Mouse (Mus musculus) adrenal gland, postnatal 10 days (tissue): ENCODE measurements around the gene Fam189a1. TPM values are rescaled to one million over a fixed set of nuclear protein-coding genes. Genes with fewer than 3 reads are reported as not detected.

Experiments used
- DNase-seq: peaks from one replicate; pipeline ENCODE4 v3.0.0; 2021; ENCODE audit warnings: mixed read lengths
- total RNA-seq, 2 experiments: library from RNA; stranded (reverse); gene quantifications; 2 replicates each; pipeline ENCODE4 v1.2.3; 2021

The Fam189a1 gene
- total RNA-seq, 2 experiments from 2014 or later, result 0.60 to 1.2 TPM

DNA sequence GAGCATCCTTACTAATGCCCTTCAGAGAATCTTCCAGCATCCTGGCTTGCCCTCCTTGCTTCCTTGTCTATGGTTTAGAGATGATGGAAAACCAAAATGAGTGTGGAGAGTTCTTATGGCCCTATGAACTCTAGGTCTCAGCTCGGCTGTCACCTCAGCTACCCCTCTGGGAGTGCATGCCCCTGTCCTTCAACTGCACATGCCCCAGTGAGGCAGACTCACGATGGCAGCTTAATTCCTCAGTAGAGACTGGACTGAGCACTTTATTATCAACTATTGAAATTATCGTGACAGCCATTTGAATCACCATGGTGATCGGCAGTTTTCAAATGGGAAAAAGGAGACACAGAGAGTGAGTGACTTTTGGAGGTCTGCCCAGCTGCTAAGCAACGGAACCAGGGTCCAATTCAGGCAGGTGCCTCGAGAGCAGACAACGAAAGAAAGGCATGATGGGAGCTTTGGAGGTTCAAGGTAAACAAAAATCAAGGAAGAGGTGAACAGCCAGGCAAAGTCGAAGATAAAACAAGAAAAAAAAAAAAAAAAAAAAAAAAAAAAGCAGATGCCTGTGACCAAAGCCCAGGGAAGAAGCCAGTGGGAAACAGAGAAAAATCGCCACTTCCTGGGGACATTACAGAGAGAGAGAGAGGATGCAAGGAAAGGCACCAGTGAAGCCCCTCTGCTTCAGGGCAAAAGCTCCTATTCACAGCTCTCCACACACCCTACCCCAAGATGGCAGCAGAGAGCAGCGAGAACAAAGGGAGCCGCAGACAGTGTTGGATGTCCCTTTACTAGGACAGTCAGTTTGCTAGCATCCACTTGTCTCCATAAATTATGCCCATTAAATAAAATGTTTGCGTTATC lies 206.2 kb downstream of the Fam189a1 start:
- DNase-seq, result peak; percentile 82

DNA sequence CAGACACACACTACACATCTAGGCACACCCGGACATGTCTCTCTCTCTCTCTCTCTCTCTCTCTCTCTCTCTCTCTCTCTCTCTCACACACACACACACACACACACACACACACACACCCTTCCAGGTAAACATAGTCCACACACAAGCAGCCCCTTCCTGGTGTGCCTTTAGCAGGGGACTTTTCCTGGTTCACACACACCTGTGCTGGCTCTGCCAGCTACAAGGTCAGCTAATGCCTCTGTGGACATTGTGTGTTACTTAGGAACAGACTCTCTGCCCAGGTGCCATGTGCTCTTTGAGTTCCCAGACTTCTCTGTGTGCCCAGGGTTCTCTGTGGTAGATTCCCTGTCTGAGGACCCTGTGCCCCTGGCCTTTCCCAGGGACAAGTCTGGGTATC lies 206.9 kb downstream of the Fam189a1 start:
- no peak for DNase-seq

DNA sequence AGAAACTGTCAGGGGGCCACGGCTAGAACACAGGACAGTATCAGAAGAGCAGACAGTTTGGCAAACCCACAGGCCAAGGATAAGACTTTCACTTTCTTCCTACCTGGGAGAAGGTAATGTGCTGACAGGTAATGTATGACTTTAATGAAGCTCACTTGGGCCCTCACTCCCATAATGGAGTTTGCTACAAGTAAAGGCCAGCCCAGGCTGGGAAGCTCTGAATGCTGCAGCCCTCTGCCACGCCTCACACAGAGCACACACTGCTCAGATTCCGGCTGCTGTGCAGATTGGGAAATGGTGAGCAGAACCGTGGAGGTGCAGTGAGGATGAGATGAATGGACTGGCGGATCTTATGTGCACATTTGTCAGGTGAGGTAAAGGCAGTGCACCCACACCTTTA lies 211.7 kb downstream of the Fam189a1 start:
- no peak for DNase-seq

DNA sequence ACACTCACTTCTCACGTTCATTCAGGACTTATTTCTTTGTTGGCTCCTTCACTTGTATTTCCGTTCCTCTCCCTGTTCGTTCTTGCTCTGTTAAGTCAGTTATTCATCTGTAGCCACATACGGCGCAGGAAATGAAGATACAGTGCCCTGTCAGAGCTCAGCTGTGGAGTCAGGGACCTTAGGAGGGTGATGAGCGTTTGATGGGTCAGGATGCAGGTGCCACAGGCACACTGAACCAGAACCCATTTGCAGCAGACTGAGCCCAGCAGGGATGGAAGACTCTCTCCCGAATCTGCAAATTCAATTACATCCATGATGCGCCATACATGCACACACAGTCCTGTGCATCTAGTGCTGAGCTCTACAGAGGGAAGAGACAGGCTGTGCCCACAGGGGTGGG lies 212.2 kb downstream of the Fam189a1 start:
- no peak for DNase-seq

DNA sequence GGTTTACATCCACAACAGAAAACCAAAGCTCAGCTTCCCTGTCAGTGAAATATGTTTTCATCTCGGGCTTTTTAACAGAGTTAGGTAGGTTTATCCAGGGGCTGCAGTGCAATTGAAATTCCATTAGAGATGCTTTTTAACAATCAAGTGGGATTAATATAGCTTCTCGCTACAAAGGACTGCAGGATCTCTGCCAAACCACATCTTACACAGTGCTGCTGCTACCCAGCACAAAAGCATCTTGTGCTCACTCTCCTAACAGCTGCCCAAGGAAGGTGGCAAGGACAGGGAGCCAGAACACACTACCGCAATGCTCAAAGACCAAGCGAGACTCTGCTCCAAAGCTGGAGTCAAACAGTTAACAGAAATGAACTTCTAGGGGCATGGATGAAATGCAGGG lies 219.4 kb downstream of the Fam189a1 start:
- no peak for DNase-seq

DNA sequence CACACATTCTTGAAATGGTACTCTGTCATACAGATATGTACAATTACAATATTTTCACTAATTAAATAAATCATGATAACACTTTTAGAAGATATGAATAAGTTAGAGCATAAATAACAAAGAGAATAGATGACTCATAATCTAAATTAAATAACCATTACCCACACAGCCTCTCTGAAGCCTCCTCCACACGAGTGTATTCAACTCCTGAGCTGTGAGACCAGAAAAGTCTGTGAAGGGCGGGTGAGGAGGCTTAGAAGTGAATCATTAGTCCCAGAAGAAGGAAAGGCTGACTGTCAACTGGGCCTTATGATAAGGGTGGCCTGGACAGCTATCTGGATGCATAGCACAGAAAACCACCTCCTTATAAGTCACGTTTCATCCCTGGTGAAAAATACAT lies 222.3 kb downstream of the Fam189a1 start:
- DNase-seq, result no peak

DNA sequence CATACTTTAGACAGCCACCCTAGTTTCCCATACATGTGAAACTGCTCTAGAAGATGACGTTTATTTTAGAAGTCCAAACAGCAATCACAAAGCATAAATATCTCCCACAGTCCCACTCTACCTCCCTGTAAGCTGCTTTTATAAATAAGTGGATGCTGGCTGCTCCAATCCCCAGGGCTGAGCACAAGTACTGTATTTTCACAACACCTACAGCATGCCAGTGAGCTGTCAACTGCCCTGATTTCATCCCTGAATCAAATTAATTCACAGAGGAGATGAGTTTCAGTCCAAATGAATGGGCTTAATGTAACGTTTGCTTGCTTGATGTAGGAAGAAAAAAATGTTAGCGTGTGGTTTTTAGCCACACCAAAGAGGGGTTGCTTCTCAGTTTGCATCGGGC lies 225.4 kb downstream of the Fam189a1 start:
- no peak for DNase-seq

DNA sequence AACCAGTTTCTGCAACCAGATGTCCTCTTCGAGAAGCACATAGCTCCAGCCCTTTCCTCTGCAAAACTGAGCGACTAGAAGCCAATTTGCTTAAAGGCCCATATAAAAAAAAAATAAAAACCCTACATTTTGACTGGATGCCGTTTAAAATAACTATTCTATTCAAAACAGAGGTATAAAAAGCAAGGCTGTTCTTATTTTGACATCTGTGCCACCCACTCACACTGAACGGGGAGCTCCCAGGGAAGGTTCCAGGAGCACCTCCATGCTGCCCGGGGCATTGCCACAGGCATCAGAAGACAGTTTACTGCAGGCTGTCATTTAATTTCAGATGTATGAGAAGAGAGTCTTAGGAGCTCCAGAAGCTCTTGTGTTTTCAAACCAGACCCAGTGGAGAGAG lies 232.5 kb downstream of the Fam189a1 start:
- DNase-seq, result no peak

DNA sequence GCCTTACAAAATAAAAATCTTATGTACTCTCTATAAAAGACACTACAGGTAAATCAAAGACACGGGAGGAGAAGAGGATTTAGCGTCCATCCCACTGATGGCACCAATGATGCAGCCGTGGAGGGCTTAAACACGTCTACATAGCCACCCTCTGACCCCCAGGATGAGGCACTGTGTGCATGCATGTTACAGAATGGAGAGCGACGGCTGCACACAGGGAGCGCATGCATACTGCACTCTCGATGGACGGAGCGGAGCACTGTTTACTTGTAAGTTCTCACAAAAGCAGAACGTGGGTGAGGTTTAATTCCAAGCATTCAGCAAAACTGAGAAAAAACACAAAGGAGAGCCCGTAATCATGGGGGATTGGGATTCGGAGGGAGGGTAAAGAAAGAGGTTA lies 235.2 kb downstream of the Fam189a1 start:
- no peak for DNase-seq

DNA sequence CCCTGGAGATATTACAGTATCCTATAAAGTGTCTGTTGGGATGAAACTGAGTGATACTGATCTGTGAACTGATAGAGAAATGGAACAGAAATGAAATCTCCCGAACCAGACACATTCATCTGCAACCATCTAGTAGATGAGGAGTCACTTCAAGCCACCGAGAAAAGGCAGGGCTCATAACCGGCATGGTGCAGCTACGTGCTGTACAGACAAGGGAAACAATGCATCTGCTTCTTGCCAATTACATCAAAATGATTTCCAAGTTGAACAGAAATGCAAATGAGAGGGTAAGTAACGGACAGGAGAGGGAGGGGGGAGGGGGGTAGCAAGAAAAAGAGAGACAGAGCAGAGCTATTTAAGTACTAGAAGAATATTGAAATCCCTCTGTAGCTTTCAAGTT lies 235.6 kb downstream of the Fam189a1 start:
- no peak for DNase-seq

DNA sequence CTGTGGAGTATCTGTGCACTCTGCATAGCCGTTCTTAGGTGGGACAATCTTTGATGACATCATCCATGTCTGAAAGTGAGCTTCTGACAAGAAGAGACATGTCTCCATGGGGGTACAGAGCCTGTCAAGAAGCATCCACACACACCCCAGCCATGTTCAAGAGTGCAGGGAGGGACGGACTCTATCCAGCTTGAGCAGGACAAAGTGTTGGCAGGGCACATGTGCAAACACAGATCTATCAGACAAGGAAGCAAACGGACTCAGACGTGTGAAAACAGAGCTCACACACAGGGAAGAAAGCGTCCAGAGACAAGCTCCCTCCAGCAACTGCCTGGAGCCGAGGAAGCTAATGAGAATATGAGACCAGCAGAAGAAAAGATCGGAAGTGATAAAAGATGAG lies 239.7 kb downstream of the Fam189a1 start:
- no peak for DNase-seq

DNA sequence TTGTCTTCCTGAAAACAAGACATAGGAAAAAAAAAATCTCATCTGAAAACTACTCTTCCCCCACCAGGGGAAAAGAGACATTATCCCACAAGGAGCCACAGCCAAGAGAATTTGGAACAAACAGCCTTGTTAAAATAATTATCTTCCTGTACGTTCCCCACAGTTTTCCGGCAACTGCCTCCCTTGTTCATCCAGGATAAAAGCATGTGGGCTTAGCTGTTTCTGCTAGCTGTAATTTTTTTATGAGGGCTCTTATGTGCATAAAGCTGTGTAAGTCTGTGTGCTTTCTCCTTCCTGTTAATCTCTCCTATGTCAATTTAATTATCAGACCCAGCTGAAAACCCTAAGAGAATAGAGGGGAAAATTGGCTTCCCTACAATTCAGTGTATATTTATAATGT lies 241.2 kb downstream of the Fam189a1 start:
- DNase-seq, result no peak

DNA sequence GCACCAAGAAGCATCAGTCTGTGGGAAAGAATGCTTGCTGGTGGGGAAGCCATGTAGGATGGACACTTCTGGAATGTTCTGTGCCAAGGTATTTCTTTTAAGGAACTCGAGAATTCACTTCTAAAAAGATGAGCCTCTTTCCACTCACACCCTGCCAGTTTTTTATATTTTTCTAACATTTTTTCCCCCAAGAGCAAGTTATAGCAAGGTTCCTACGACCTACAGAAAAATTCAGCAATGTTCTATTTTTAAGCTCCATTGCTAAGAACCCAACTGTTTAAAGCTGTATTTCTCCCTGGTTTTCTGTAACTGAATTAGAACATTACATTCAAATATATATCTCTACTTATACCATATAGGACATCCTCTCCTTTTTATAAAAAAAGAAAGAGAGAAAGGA lies 244.4 kb downstream of the Fam189a1 start:
- DNase-seq, result no peak

DNA sequence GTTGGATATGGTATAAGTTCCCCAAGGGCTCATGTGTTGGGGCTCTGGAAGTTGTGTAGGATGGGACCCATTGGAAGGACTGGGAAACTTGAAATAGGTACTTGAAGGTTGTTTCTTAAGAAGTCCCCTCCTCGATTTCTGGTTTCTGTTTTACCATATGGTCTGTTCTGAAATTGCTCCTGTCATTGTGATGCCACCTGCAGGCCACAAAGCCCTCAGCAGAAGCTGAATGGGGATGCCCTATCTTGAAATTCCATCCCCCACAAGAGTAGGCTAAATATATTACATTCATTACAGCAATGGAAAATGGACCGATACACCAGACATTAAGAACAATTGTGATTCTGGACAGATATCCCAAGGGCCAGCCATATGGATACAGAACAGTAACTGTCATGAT lies 246.2 kb downstream of the Fam189a1 start:
- DNase-seq, result no peak

DNA sequence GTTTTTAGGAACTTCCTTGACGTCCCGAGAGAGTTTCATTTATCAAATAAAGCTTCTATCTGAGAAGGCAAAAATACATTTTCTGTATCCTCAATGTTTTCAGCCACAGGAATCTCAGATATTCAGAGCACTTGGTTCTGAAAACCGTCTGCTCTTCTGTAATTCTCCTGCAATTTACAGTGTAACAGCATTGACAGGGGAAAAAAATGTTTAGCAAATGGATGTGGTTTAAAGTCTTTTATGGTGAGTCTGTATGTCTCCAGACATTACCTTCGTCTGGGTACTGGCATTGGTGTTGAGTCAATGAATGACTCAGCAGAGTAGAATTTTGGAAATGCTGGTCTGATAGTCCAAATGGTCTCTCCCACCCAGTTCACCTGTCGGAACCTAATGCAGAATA lies 249.4 kb downstream of the Fam189a1 start:
- DNase-seq, result no peak

DNA sequence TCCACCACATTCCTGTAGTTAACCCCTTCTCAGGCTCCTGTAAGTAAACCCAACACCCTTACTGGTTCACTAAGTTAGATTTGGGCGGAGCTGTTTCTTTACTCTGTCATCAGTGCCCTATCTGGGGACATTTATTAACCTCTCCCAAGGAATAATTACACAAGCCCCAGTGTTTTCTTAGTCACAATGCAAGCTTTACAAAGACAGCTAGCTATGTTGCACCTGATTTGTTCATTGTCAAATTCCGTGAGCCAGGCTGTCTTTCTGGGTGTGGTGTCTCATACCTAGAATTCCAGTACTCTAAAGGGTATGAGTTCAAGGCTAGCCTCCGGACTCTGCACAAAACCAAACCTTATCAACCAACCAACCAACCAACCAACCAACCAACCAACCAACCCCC lies 250.9 kb downstream of the Fam189a1 start:
- no peak for DNase-seq

DNA sequence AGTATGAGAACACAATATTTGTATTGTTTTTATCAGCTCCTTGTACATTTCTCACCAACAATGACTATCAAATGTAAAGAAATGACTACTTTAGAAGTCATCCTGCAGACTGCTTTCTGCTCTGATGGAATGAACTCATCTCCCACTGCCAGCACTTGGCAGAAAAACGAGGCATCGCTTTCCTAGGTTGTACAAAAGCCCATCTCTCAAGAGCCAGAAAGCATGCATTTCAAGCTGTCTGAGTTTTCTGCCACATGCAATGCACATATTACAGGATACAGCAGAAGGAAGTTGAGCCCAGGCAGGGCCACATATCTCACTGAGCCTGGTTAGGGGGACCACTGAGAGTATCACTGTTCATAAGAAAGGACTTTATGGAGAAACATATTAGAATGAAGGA lies 256.1 kb downstream of the Fam189a1 start:
- DNase-seq, result no peak

DNA sequence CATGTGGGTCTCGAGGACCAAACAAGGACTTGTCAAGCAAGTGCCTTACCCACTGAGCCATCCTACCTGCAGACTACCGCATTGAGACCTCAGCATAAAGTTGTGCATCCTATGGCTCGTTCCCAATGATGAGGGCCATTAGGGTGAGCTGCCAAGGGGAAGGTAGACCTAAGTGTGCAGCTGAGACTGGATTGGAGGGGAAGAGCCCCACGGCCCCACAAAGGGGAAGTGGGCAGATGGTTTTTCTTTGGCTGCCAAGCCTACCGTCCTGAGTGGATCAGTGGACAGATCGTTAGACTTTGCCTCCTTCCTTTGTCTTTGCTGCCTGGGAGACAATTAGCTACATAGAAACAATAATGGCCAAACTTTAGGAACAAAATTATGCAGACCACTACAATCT lies 259.8 kb downstream of the Fam189a1 start:
- no peak for DNase-seq

DNA sequence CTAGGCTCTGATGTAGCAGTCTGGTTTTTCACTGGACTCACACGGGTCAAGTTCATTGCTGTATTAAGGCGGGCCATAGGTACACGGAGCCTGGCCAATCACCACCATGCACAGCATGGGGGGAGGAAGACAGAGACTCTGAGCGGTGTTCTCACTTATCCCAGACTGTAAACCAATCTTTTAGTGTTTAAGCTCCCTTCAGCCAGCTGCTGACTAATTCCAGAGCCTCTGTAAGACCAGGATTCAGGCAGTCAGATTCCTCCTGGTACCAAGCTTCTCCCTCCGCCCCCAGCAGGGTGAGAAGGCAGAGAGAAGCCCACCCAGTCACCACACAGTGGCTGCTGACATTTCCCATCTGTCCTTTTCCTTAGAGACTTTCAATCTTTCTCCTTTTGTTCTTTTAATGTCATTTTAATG lies 260.7 kb downstream of the Fam189a1 start:
- no peak for DNase-seq

DNA sequence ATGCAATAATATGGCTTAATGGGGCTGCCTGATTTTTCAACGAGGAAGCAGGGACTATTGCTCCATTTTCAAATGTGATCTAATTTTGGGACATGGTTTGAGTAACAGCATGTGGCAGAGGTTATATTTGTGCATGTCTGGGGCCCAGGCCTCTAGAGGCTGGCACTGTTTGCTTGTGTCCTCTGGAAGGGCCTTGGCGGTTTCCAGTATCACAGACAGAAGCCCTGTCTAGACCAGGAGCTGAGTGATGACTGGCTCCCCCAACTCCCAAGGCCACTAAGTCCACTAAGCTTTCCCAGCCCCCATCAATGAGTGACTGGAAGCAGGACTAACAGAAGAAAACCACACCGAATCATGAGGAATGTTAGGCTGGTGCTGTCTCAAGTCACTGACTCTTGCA lies 265.2 kb downstream of the Fam189a1 start:
- DNase-seq, result peak; percentile 71

DNA sequence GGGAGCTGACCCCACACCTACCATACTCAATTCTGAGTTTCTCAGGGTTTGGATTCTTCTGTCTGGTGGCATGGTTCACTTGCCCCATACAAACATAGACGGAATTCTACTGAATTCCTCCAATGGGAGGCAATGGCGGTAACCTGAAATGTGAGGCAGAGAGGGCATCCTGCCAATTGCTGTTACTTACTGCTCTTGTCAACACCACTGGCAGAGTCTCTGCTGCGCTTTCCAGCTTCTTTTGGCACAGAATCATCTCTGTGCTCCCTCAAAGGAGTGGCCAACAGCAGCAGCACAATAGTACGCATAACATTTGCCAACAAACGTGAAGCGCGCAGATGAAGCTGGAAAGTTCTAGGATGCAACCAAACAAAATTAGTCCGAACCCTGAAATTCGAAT lies 266.5 kb downstream of the Fam189a1 start:
- peak; percentile 81 for DNase-seq

DNA sequence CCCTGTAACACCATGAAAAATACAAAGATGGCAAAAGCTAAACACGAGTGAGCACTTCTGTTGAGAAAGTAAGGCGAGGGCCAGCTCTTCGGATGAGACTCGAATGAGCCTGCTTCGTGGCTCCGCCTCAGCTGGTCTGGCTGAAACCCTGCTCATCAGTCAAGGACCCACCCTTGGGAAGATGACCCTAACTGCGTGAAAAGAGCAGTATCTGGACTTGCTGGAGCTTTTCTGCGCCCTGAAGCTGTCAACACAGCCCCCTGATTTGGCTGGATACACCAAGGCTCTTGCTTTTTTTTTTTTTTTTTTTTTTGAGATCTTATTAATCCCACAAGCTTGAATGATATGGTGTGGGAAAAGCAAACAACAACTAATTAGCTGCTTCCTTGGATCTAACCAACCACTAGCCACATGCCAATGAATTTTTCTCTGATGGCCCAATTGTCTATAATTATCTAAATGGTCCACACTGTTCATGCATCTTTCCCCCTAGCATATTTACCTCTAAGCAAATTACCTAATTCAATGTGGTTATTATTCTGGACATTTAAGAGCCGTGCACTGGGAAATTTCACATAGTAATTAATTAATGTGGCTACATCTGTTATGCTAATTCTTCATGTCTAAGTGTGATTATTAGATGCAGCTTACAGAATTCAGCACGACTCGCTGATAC lies 272.0 kb downstream of the Fam189a1 start:
- no peak for DNase-seq

DNA sequence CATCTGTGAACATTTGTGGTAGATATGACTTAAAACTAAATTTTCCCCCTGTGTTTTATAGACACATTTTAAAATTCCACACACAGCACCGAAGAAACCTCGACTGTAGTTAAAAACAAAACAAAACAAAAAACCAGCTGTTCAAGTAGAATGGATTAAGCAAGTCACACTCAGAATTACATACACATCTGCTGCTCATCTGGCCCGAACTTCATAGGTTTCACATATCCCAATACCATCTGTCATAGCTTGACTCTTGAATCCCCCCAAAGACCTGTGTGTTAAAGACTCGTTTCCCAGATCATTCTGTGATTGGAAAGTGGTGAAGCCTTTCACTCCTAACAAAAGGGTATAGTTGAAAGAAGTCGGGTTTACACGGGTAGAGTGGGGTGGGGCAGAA lies 274.1 kb downstream of the Fam189a1 start:
- DNase-seq, result no peak

DNA sequence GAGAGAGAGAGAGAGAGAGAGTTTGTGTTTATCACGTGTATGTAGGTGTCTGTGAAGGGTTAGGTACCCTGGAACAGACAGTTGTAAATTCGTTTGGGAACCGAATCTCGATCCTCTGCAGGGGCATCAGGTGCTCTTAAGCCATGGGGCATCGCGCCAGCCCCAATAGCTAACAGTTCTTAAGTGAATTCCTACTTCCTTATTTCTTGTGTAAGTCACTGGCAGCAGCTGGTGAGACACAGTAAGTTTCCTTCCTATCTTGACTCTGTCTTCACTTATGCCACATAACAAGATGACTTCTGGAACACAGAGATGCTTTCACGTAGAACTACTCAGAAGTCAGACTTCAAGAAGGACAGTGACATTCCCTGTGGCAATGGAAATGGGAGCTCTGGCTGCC lies 275.0 kb downstream of the Fam189a1 start:
- no peak for DNase-seq
